Mouse (Mus musculus) neutrophil, adult 65 days (primary cell): ENCODE measurements around the gene Rap1a. TPM values are rescaled to one million over a fixed set of nuclear protein-coding genes. Genes with fewer than 3 reads are reported as not detected.

Experiments
- total RNA-seq: library from RNA; stranded (reverse); gene quantifications from 2 replicates; pipeline ENCODE4 v1.2.4, GENCODE M21; 2023

Gene Rap1a
- 114 and 140 TPM in 2 replicates for total RNA-seq

GRCm38 (mm10) chr3:105801191-105802166 is at the start of gene Rap1a:
TSS of gene Rap1a (minus strand) at chr3:105801336.

GRCm38 (mm10) chr3:105704031-105705008 is 96.8 kb downstream of the Rap1a start, which contains the start of gene Inka2:
TSS of gene Inka2 (plus strand) at chr3:105704599.

DNA sequence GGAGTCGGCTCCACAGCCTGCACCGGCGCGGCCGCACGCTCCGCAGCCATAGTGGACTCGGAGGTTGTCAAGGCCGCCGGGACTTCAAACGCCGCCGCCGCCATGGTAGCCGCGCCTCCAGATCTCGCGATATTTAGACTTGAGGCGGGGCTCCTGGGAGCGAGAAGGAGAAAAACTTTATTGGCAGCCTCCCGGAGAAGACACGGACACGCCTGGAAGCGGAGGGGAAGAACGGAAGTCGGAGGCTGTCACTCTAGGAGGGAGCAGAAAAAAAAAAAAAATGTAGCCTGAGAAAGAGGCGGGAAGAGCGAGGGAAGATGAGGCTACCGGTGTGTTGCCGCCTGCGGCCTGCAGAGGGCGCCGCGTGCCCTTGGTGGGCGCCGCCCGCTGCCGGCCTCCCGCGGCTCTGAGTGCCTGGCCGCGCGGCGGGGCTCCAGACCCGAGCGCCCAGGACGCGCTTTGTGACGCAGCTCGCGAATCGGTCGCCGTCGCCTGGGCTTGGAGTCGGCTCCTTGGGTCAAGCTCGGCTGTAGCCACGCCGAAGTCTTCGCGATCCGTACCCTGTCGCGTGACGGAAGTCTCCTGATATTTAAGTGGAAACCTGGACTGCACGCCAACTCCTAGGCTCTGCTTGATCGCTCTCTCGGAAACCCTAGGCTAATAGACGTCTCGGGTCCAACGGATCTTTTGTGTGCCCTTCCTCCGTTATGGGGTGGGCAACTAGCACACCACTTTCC is 113.6 kb downstream of the Rap1a start, which contains the start of gene Ddx20:
Gene Ddx20, minus strand, starts transcription at position 251 of the 737 bp plus-strand sequence.

Other genes starting within 250 kb of the Rap1a start
- 14.4 and 17.0 TPM in 2 replicates for gene Ddx20, start 113.8 kb downstream of the Rap1a start, total RNA-seq
- not detected in 2 replicates for gene Inka2, start 96.7 kb downstream of the Rap1a start, total RNA-seq
- 1.7 and 2.8 TPM in 2 replicates for gene Adora3, start 69.5 kb upstream of the Rap1a start, total RNA-seq
- gene Tmigd3, start 69.6 kb upstream of the Rap1a start, total RNA-seq: 0.57 and 0.82 TPM in 2 replicates
- gene I830077J02Rik, start 131.3 kb upstream of the Rap1a start, total RNA-seq: 66.2 and 82.4 TPM in 2 replicates
- 31.5 and 34.4 TPM in 2 replicates for gene Wdr77, start 158.0 kb upstream of the Rap1a start, total RNA-seq
- 129 and 139 TPM in 2 replicates for gene Atp5f1, start 158.8 kb upstream of the Rap1a start, total RNA-seq
- gene Ovgp1, start 172.4 kb upstream of the Rap1a start, total RNA-seq: 4.4 and 5.9 TPM in 2 replicates
- not detected in 2 replicates for gene Pifo, start 213.3 kb upstream of the Rap1a start, total RNA-seq
- 16.0 and 21.9 TPM in 2 replicates for gene Chil5, start 231.5 kb upstream of the Rap1a start, total RNA-seq